Mouse (Mus musculus): ENCODE results near the gene Tor1a. TPM values are rescaled to one million over a fixed set of nuclear protein-coding genes. Genes with fewer than 3 reads are reported as not detected.
A peak's percentile ranks its signal among the peaks of the same experiment; 100 is the strongest.

Tor1a gene
- 10 to 100 TPM; 45.1 to 47.1 TPM for total RNA-seq (2021)
- long read RNA-seq, experiment 1, transcript Tor1a-201 (5 exons, 1,401 nt), result major isoform, 49 of 65 reads
- long read RNA-seq, experiment 1, transcript Tor1a-205 (2 exons, 560 nt), result minor isoform, 6 of 65 reads
- long read RNA-seq, experiment 1, partial matches to known transcripts, result 1 of 65 reads
- long read RNA-seq, experiment 1, other reads (novel, unspliced or antisense), result 3 of 65 reads
- long read RNA-seq, experiment 2, transcript Tor1a-205 (2 exons, 560 nt), result minor isoform, 10 of 77 reads
- long read RNA-seq, experiment 2, transcript Tor1a-201 (5 exons, 1,401 nt), result major isoform, 55 of 77 reads
- long read RNA-seq, experiment 2, transcript Tor1a-203 (4 exons, 1,605 nt), result minor isoform, 7 of 77 reads
- long read RNA-seq, experiment 2, partial matches to known transcripts, result 2 of 77 reads
- long read RNA-seq, experiment 2, other reads (novel, unspliced or antisense), result 2 of 77 reads

- DNase-seq (ENCODE audit: low spot score in 2 of 2), result peak; percentile 71 to 80
Observed at GRCm38 (mm10) chr2:30967352-30968327, at the start of gene Tor1a. Gene Tor1a (minus strand): TSS chr2:30967933.

GRCm38 (mm10) chr2:31013371-31014120 is 45.8 kb upstream of the Tor1a start:
- DNase-seq (ENCODE audit: low spot score in 2 of 2), result no peak

- DNase-seq (ENCODE audit: low spot score in 2 of 2), result no peak
Observed at GRCm38 (mm10) chr2:31007208-31007607, 39.5 kb upstream of the Tor1a start.

GRCm38 (mm10) chr2:31006434-31006833 is 38.7 kb upstream of the Tor1a start:
- DNase-seq (ENCODE audit: low spot score in 2 of 2), result no peak

GRCm38 (mm10) chr2:31005453-31005852 is 37.7 kb upstream of the Tor1a start:
- no peak for DNase-seq (ENCODE audit: low spot score in 2 of 2)

- DNase-seq (ENCODE audit: low spot score in 2 of 2), result no peak
Observed at GRCm38 (mm10) chr2:31002857-31003256, 35.1 kb upstream of the Tor1a start.

GRCm38 (mm10) chr2:30998443-30999260 is 30.9 kb upstream of the Tor1a start:
- no peak for DNase-seq (ENCODE audit: low spot score in 2 of 2)

- no peak for DNase-seq (ENCODE audit: low spot score in 2 of 2)
Observed at GRCm38 (mm10) chr2:30995432-30995996, 27.8 kb upstream of the Tor1a start.

- DNase-seq (ENCODE audit: low spot score in 2 of 2), result no peak
Observed at GRCm38 (mm10) chr2:30994853-30995252, 27.1 kb upstream of the Tor1a start.

GRCm38 (mm10) chr2:30990221-30990620 is 22.5 kb upstream of the Tor1a start:
- no peak for DNase-seq (ENCODE audit: low spot score in 2 of 2)

- peak in 1 of 2 experiments; percentile 55 for DNase-seq (ENCODE audit: low spot score in 2 of 2)
Observed at GRCm38 (mm10) chr2:30985111-30986020, 17.6 kb upstream of the Tor1a start.

- no peak for DNase-seq (ENCODE audit: low spot score in 2 of 2)
Observed at GRCm38 (mm10) chr2:30983024-30983423, 15.3 kb upstream of the Tor1a start.

GRCm38 (mm10) chr2:30981790-30982513 is 14.2 kb upstream of the Tor1a start, which contains the start of the genes BC005624 and Usp20:
Gene BC005624 (minus strand): TSS chr2:30982201.
Gene Usp20 (plus strand): TSS chr2:30982279.
- DNase-seq (ENCODE audit: low spot score in 2 of 2), result peak; percentile 91 to 98

- DNase-seq (ENCODE audit: low spot score in 2 of 2), result no peak
Observed at GRCm38 (mm10) chr2:30966826-30967225, 907 bp downstream of the Tor1a start.

GRCm38 (mm10) chr2:30965627-30966026 is 2.1 kb downstream of the Tor1a start:
- no peak for DNase-seq (ENCODE audit: low spot score in 2 of 2)

GRCm38 (mm10) chr2:30962570-30963254 is 5.0 kb downstream of the Tor1a start:
- DNase-seq (ENCODE audit: low spot score in 2 of 2), result no peak

- no peak for DNase-seq (ENCODE audit: low spot score in 2 of 2)
Observed at GRCm38 (mm10) chr2:30959856-30960255, 7.9 kb downstream of the Tor1a start.
